Mouse (Mus musculus): Measurements from ENCODE around the gene Gm20388. TPM values are rescaled to one million over a fixed set of nuclear protein-coding genes. Genes with fewer than 3 reads are reported as not detected.
A peak's percentile ranks its signal among the peaks of the same experiment; 100 is the strongest.

Gm20388 gene
- polyA plus RNA-seq, 1 experiment from 2014 or later, result 5.5 TPM

DNA sequence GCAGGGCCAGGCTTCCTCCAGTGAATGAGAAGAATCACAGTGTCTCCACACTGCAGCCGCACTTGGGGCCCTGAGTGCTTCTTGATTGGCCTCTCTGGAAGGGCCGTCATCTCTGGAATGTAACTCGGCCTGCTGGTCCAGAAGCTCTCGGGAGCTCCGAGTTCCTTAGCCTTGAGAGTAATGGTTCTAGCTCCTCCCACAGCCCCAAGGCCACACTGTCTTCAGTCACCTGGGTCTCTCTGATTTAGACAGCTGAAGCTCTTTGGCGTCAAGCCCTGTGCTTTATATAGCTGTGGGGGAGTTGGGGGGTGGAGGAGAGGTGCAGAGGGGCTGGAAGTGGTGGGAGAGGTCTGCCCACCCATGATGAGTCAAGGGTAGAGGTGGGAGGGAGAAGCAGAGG lies 2626.4 kb downstream of the Gm20388 start:
- DNase-seq (ENCODE audit: extremely low spot score, low spot score), result no peak
- Histone ChIP-seq H3K9me3 (no peaks in the 10 kb centered on the region), H3K4me1 (peaks cover 24% of the 10 kb centered on the region), H3K27ac (peak overlapping the region; percentile 44), H3K27me3 (ENCODE audit: poor library complexity, severe bottlenecking) (no peaks in the 10 kb centered on the region), H3K36me3 (replicated peaks) (no peaks in the 10 kb centered on the region), H3K4me3 (no peak overlapping the region)
- WGBS, result 66% methylated on average over 6 of the region's 6 CpGs

DNA sequence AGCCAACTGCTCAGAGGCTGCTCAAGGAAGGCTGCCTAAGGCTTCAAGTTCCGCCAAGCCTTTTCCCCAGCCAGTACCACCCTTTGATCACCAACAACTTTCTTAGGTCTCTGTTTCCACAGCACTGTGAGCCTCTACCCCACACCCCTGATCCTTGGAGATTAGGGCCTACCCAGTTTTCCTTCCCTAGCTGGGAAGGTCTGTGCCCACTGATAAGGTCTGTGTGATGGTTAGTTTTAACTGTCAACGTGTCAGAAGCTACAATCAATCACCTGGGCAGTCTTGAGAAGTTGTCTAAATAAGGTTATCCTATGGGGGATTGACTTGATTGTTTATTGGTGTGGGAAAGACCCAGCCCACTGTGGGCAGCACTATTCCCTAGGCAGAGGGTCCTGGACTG lies 2627.2 kb downstream of the Gm20388 start:
- peaks cover 22% of the 10 kb centered on the region for H3K4me1 ChIP-seq
- no peaks in the 10 kb centered on the region for H3K9me3 ChIP-seq
- WGBS, result 88% methylated on average over 2 of the region's 2 CpGs
- no peaks in the 10 kb centered on the region for H3K36me3 ChIP-seq (replicated peaks)
- H3K27me3 ChIP-seq (ENCODE audit: poor library complexity, severe bottlenecking), result no peaks in the 10 kb centered on the region
- no peak for DNase-seq (ENCODE audit: extremely low spot score, low spot score)
- H3K27ac ChIP-seq, result no peak overlapping the region
- no peak overlapping the region for H3K4me3 ChIP-seq

GRCm38 (mm10) chr8:122538310-122539076 lies 2627.9 kb downstream of the Gm20388 start:
- DNase-seq (ENCODE audit: extremely low spot score, low spot score), result no peak
- peaks cover 22% of the 10 kb centered on the region for H3K4me1 ChIP-seq
- H3K27ac ChIP-seq, result peak overlapping the region; percentile 53
- 93% methylated on average over 9 of the region's 9 CpGs for whole genome bisulfite sequencing
- no peak overlapping the region for H3K4me3 ChIP-seq
- H3K36me3 ChIP-seq (replicated peaks), result no peaks in the 10 kb centered on the region
- no peaks in the 10 kb centered on the region for H3K27me3 ChIP-seq (ENCODE audit: poor library complexity, severe bottlenecking)
- no peaks in the 10 kb centered on the region for H3K9me3 ChIP-seq

DNA sequence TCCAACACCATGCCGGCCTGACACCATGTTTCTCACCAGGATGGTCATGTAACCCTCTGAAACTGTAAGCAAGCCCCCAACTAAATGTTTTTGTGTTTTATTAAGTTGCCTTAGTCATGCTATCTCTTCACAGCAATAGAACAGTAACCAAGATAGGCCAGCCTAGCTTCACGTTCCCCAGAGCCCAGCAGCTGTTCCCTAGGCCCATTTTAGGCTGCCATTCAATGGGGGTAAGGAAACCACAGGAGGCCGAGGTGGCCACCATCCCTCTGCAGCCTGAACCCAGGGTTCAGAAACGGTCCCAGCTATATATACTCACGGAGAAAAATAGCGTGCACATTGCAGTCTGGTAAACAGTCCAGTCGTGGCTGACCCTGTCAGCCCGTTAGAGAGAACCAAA lies 2633.5 kb downstream of the Gm20388 start:
- Histone ChIP-seq H3K36me3 (replicated peaks) (peaks cover 6% of the 10 kb centered on the region; the same call in 1 of the 2 replicates), H3K27me3 (ENCODE audit: poor library complexity, severe bottlenecking) (peaks cover 6% of the 10 kb centered on the region), H3K4me3 (no peak overlapping the region), H3K4me1 (peaks cover 37% of the 10 kb centered on the region), H3K9me3 (no peaks in the 10 kb centered on the region), H3K27ac (no peak overlapping the region)
- WGBS, result 95% methylated on average over 8 of the region's 8 CpGs
- no peak for DNase-seq (ENCODE audit: extremely low spot score, low spot score)

- Histone ChIP-seq H3K9me3 (no peaks in the 10 kb centered on the region), H3K4me1 (peaks cover 51% of the 10 kb centered on the region), H3K4me3 (peak overlapping the region; percentile 31; the same call in 1 of the 2 replicates), H3K27me3 (ENCODE audit: poor library complexity, severe bottlenecking) (peaks cover 27% of the 10 kb centered on the region), H3K27ac (peak overlapping the region; percentile 74), H3K36me3 (replicated peaks) (peaks cover 6% of the 10 kb centered on the region; the same call in 1 of the 2 replicates)
- DNase-seq (ENCODE audit: extremely low spot score, low spot score), result no peak
- 85% methylated on average over 7 of the region's 7 CpGs for WGBS
Observed at GRCm38 (mm10) chr8:122546066-122546755, 2635.6 kb downstream of the Gm20388 start.

GRCm38 (mm10) chr8:122546811-122547453 lies 2636.3 kb downstream of the Gm20388 start:
- peaks cover 6% of the 10 kb centered on the region; the same call in 1 of the 2 replicates for H3K36me3 ChIP-seq (replicated peaks)
- no peaks in the 10 kb centered on the region for H3K9me3 ChIP-seq
- peaks cover 34% of the 10 kb centered on the region for H3K27me3 ChIP-seq (ENCODE audit: poor library complexity, severe bottlenecking)
- H3K4me3 ChIP-seq, result peak overlapping the region; percentile 31; the same call in 1 of the 2 replicates
- no peak for DNase-seq (ENCODE audit: extremely low spot score, low spot score)
- H3K27ac ChIP-seq, result peak overlapping the region; percentile 74
- H3K4me1 ChIP-seq, result peaks cover 56% of the 10 kb centered on the region
- WGBS, result 81% methylated on average over 24 of the region's 24 CpGs

GRCm38 (mm10) chr8:122547815-122548214 lies 2637.2 kb downstream of the Gm20388 start:
- Histone ChIP-seq H3K9me3 (no peaks in the 10 kb centered on the region), H3K36me3 (replicated peaks) (peaks cover 6% of the 10 kb centered on the region; the same call in 1 of the 2 replicates), H3K27ac (peak overlapping the region; percentile 74), H3K27me3 (ENCODE audit: poor library complexity, severe bottlenecking) (peaks cover 38% of the 10 kb centered on the region), H3K4me1 (peaks cover 56% of the 10 kb centered on the region), H3K4me3 (peak overlapping the region; percentile 31)
- no peak for DNase-seq (ENCODE audit: extremely low spot score, low spot score)
- 34% methylated on average over 5 of the region's 5 CpGs for WGBS

DNA sequence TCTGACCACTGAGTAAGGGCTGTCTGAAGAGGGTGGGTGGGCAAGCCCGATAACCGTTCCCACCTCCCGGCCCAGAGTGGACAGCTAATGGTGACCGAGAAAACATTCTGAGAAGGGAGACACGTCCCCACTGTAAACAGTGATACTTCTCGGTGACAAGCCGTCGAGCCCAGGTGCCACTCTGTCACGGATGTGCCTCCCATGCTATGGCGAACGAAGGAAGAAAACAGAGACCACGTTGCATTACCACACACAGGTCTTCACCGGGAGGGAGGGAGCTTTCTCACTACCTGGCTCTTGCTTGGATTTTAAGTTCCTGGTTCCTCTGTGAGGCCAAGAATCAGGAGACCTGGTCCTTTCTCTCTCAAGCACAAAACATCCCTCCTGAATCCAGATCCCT lies 2637.7 kb downstream of the Gm20388 start:
- Histone ChIP-seq H3K27me3 (ENCODE audit: poor library complexity, severe bottlenecking) (peaks cover 38% of the 10 kb centered on the region), H3K9me3 (no peaks in the 10 kb centered on the region), H3K4me1 (peaks cover 56% of the 10 kb centered on the region), H3K36me3 (replicated peaks) (peaks cover 6% of the 10 kb centered on the region; the same call in 1 of the 2 replicates), H3K27ac (peak overlapping the region; percentile 74; the same call in 1 of the 2 replicates), H3K4me3 (peak overlapping the region; percentile 7)
- 77% methylated on average over 13 of the region's 13 CpGs for WGBS
- DNase-seq (ENCODE audit: extremely low spot score, low spot score), result no peak

- H3K4me3 ChIP-seq, result peak overlapping the region; percentile 68; the same call in 1 of the 2 replicates
- DNase-seq (ENCODE audit: extremely low spot score, low spot score), result no peak
- H3K27me3 ChIP-seq (ENCODE audit: poor library complexity, severe bottlenecking), result peaks cover 38% of the 10 kb centered on the region
- 91% methylated on average over 3 of the region's 3 CpGs for WGBS
- peaks cover 6% of the 10 kb centered on the region; the same call in 1 of the 2 replicates for H3K36me3 ChIP-seq (replicated peaks)
- peaks cover 56% of the 10 kb centered on the region for H3K4me1 ChIP-seq
- no peaks in the 10 kb centered on the region for H3K9me3 ChIP-seq
- no peak overlapping the region for H3K27ac ChIP-seq
Observed at GRCm38 (mm10) chr8:122548891-122549439, 2638.3 kb downstream of the Gm20388 start.

DNA sequence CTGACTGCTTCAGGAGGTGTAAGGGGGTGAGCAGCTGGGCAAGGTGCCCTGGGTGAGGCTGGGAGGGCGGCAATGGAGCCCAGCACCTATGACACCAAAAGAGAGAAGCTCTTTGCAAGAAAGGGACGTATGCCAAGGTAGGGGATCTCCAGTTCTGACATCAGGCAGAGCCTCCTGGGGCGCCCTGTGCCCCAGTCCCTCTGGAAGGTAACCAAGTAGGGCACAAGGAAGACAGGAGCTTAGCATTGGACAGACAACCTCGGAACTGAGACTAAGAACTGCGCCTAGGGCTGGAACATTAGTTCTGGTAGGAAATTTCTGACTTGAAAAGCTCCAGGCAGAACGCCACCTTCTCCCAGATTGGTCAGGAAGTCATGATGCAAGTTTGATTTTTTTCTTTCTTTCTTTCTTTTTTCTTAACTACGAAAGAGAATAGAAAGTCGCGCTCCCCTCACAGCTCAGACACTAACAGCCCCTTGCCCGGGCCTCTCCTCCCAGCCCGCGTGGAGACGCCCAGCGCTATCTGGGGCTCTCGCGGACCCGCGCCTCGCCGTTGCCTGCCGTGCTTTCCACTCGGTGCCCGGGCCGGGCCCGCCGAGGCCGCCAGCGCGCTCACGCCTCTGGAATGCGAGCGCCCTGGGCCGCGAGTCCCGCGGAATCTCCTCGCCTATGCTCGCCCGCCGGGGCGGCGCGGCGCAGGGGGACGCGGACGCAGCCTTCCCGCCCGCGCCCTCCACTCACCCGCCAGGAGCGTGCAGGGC lies 2639.8 kb downstream of the Gm20388 start:
- WGBS, result 4% methylated on average over 52 of the region's 52 CpGs
- Histone ChIP-seq H3K36me3 (replicated peaks) (peaks cover 6% of the 10 kb centered on the region; the same call in 1 of the 2 replicates), H3K27ac (peak overlapping the region; percentile 91), H3K4me1 (peaks cover 56% of the 10 kb centered on the region), H3K4me3 (peak overlapping the region; percentile 68), H3K9me3 (no peaks in the 10 kb centered on the region), H3K27me3 (ENCODE audit: poor library complexity, severe bottlenecking) (peaks cover 38% of the 10 kb centered on the region)
- DNase-seq (ENCODE audit: extremely low spot score, low spot score), result peak; percentile 59

GRCm38 (mm10) chr8:122550995-122551264 lies 2640.3 kb downstream of the Gm20388 start:
- peaks cover 56% of the 10 kb centered on the region for H3K4me1 ChIP-seq
- peak overlapping the region; percentile 91 for H3K27ac ChIP-seq
- H3K27me3 ChIP-seq (ENCODE audit: poor library complexity, severe bottlenecking), result peaks cover 38% of the 10 kb centered on the region
- no peaks in the 10 kb centered on the region for H3K9me3 ChIP-seq
- no peak for DNase-seq (ENCODE audit: extremely low spot score, low spot score)
- peaks cover 6% of the 10 kb centered on the region; the same call in 1 of the 2 replicates for H3K36me3 ChIP-seq (replicated peaks)
- peak overlapping the region; percentile 68 for H3K4me3 ChIP-seq
- 1% methylated on average over 43 of the region's 43 CpGs for WGBS
